Mouse (Mus musculus) gastrocnemius, postnatal 36 days (tissue): ENCODE results near the gene Usp16. TPM values are rescaled to one million over a fixed set of nuclear protein-coding genes. Genes with fewer than 3 reads are reported as not detected.
"Not testable (repeated sequence)": the region's sequence is repeated elsewhere in the genome, so short reads cannot be mapped to it uniquely, and the experiment has no call there.

Experiments
- DNase-seq, 2 experiments: peaks; one replicate each; pipeline ENCODE4 v3.0.0; 2022
- intact Hi-C: fragments of 180-260 bp; cut with DNase I; formaldehyde crosslinking; loops from one replicate; pipeline ENCODE4 v1.15.1; 2025
- total RNA-seq, 2 experiments: library from RNA; stranded (reverse); gene quantifications; 2 replicates each; pipeline ENCODE4 v1.2.3; 2021

Usp16 gene
- total RNA-seq, 2 experiments from 2014 or later = 45.9 to 46.6 TPM

GRCm38 (mm10) chr16:87470579-87470978, 16.1 kb downstream of the Usp16 start:
- no peak for DNase-seq
- intact Hi-C loops = no loop called here

DNA sequence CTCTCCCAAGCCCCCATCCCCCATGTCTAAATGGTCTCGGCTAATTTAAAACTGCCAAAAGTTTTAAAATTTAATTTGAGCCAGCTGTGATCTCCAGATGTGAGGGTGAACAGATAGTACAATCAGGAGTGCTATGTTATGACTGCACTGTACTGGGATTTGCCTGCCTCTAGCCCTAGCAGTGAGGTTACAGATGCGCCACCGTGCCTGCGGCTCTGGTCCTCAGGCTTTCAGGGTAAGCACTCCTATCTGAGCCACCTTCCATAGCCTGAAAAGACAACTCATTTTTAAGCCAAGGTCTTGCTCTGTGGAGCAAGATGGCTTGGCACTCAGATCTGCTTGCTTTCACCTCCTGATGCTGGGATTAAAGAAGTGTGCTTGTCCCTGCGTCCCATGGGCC, 29.9 kb downstream of the Usp16 start:
- no peak for DNase-seq
- intact Hi-C loops = no loop called here

DNA sequence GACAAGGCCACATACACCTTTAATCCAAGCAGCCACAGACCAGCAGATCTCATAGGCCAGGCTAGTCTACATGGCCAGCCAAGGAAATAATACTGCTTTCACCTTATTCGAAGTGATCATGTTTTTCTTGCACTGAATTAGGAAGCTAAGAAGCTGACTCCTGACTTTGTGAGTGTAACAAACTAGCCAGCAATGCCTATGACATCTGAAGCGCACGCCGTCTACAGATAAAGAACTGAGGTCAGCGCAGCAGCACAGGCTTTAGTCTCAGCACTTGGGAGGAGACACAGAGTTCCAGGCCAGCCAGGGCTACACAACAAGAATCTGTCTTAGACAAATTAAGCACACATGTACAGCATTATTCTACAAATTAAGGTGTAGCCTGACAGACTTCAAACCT, 32.2 kb downstream of the Usp16 start:
- intact Hi-C loops = loop anchor here (5.0 kb wide), 1 partner anchor 64 kb away; no protein-coding TSS in a partner anchor
- DNase-seq = no peak

GRCm38 (mm10) chr16:87488605-87489004, 34.1 kb downstream of the Usp16 start:
- no peak for DNase-seq
- intact Hi-C loops = loop anchor here (5.0 kb wide), 1 partner anchor 66 kb away; no protein-coding TSS in a partner anchor

- intact Hi-C loops = loop anchor here (5.0 kb wide), 1 partner anchor 90 kb away; no protein-coding TSS in a partner anchor
- not testable (repeated sequence) for DNase-seq
These were observed 37.8 kb downstream of the Usp16 start for GRCm38 (mm10) chr16:87492191-87492792.

DNA sequence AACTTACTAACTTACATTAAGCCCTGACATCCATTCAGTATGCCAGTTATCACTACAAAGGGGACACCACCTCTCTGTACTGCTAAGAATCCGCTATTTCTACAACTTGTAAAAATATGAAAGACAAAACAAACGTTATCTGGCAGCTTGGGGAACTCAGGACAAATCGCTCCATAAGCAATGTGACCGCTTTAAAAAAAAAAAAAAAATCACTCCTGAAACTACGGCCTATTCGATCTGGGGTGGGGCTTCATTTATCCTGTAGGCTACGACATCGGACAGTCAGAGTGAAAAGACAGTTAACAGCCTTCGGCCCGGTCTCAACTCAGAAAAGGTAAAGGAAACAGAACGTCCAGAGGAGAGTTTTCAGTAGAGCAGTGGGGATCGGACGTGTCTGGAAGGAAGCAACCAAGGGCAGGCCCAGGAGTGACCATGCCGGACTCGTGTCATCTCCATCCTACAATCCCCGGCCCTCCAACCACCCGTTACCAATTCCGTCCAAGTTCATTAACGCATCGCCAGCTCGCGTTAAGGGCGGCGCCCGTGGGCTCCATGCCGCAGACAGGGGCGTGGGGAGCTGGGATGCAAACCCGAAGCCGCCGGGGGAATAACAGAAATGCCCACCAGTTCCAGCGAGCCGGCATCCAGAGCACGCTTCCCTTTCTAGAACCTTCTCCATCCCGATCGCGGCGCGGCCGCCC, 40.6 kb downstream of the Usp16 start:
- DNase-seq = peak in 1 of 2 experiments; percentile 20
- intact Hi-C loops = loop anchor here (1.0 to 5.0 kb wide), 2 partner anchors 63 to 93 kb away; partner anchors contain the start of gene Ltn1

GRCm38 (mm10) chr16:87495716-87496447, 41.4 kb downstream of the Usp16 start, which contains the start of gene Cct8:
Gene Cct8, minus strand, starts transcription at chr16:87495873.
- peak; percentile 90 to 96 for DNase-seq
- intact Hi-C loops = loop anchor here (1.0 kb wide), 1 partner anchor 64 kb away; the partner anchor contains the start of gene Ltn1

DNA sequence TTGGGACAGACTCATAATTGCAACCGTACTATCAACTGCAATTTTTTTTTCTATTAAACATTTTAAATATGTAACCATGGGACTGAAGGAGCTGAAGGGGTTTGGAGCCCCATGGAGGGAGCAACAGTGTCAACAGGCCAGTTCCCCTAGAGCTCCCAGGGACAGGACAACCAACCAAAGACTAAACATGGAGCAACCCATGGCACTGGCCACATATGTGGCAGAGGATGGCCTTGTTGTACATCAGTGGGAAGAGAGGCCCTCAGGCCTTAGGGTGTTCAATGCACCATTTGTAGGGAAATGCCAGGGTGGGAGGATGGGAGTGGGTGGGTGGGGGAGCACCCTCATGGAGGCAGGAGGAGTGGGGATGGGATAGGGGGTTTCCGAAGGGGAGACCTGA, 42.2 kb downstream of the Usp16 start:
- intact Hi-C loops = no loop called here

DNA sequence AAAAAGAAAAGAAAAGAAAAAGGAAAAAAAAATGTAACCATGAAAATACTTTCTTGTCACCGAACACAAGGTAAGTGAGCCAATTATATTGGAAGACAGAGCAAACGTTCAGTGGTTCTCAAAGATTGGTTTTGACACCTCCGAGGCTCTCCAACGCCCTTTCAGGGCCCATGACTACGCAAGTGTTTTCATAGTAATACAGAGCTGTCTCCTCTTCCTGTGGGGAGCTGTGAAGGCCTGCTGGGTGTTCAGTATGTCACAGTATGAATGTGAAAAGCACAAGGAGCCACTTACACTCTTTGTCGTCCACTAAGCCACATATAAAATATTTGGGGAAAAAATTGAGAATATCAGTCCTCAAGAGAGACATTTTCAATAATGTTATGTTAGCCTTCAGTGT, 42.7 kb downstream of the Usp16 start:
- intact Hi-C loops = no loop called here

More for the DNA sequence above, 42.2 kb downstream of the Usp16 start:
- DNase-seq = no peak

GRCm38 (mm10) chr16:87499556-87499955, 45.1 kb downstream of the Usp16 start:
- DNase-seq = no peak
- intact Hi-C loops = no loop called here

More for the DNA sequence above, 42.7 kb downstream of the Usp16 start:
- DNase-seq = no peak

GRCm38 (mm10) chr16:87501304-87502078, 47.0 kb downstream of the Usp16 start:
- intact Hi-C loops = loop anchor here (5.0 kb wide), 1 partner anchor 91 kb away; no protein-coding TSS in a partner anchor
- no peak for DNase-seq

GRCm38 (mm10) chr16:87511706-87512105, 57.2 kb downstream of the Usp16 start:
- DNase-seq = no peak
- intact Hi-C loops = loop anchor here (5.0 kb wide), 1 partner anchor 36 kb away; no protein-coding TSS in a partner anchor

GRCm38 (mm10) chr16:87512331-87512730, 57.8 kb downstream of the Usp16 start:
- DNase-seq = no peak
- intact Hi-C loops = loop anchor here (5.0 kb wide), 1 partner anchor 35 kb away; no protein-coding TSS in a partner anchor

GRCm38 (mm10) chr16:87524228-87524627, 69.7 kb downstream of the Usp16 start:
- DNase-seq = no peak
- intact Hi-C loops = no loop called here

- intact Hi-C loops = no loop called here
- no peak for DNase-seq
These were observed 73.2 kb downstream of the Usp16 start for GRCm38 (mm10) chr16:87527553-87528249.

- intact Hi-C loops = no loop called here
- no peak for DNase-seq
These were observed 74.3 kb downstream of the Usp16 start for GRCm38 (mm10) chr16:87528755-87529154.
